ENCODE assay signal across 8 mouse cellular contexts in the genomic region with DNA sequence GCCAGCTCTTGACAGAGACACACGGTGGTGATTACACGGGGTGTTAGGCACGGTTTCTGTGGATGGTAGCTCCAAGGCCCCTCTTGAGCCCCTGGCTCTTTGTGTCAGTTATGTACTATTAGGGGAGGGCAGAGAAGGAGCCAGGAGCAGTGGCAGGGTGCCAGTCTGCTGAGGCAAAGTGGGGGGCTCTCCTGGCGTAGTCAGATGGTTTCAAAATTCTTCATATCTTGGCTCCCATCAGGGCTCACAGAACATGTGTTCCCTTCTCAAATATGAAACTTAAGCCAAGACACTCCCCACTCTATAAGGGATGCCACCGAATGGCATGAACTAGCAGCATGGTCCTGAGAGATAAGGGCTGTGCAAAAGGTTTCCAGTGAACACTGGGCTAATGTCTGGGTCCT. TPM values are rescaled to one million over a fixed set of nuclear protein-coding genes. Genes with fewer than 3 reads are reported as not detected.
A peak's percentile ranks its signal among the peaks of the same experiment; 100 is the strongest.
DNase-seq lines count a peak whose midpoint lies in the region; ATAC-seq and TF ChIP-seq lines count a peak whose summit lies in the region.

No protein-coding gene starts in this region.

- ATAC-seq in hindbrain, embryonic 13.5 days (ENCODE audit: low FRiP score), result peak; percentile 83
- no peak for ATAC-seq in hindbrain, embryonic 11.5 days (ENCODE audit: low FRiP score)
- ATAC-seq in forebrain, embryonic 16.5 days, result peak; percentile 79
- peak; percentile 95 for ATAC-seq in liver, postnatal 0 days
- ATAC-seq in kidney, embryonic 14.5 days (ENCODE audit: low FRiP score, low TSS enrichment), result no peak

- peak; percentile 97 for TF ChIP-seq EP300 in liver, postnatal 0 days (IDR thresholded peaks at IDR 0.05; ENCODE audit: low read depth)

- 43% methylated on average over 5 of the region's 5 CpGs for WGBS in hindbrain, embryonic 13.5 days
- 57% methylated on average over 5 of the region's 5 CpGs for WGBS in hindbrain, embryonic 11.5 days
- 42% methylated on average over 5 of the region's 5 CpGs for WGBS in forebrain, embryonic 16.5 days
- WGBS in liver, postnatal 0 days (ENCODE audit: insufficient replicate concordance), result 50% methylated on average over 5 of the region's 5 CpGs
- WGBS in kidney, embryonic 14.5 days, result 43% methylated on average over 5 of the region's 5 CpGs

- no peak overlapping the region for H3K4me2 ChIP-seq in hindbrain, embryonic 13.5 days
- H3K4me2 ChIP-seq in hindbrain, embryonic 11.5 days (replicated peaks; ENCODE audit: low read depth, low read length), result no peak overlapping the region
- H3K4me2 ChIP-seq in forebrain, embryonic 16.5 days (ENCODE audit: low read length), result no peak overlapping the region
- peak overlapping the region; percentile 48 for H3K4me2 ChIP-seq in liver, postnatal 0 days (ENCODE audit: low read depth, low read length)
- H3K4me2 ChIP-seq in kidney, embryonic 14.5 days (replicated peaks; ENCODE audit: low read depth, low read length), result no peak overlapping the region

- H3K9me3 ChIP-seq in hindbrain, embryonic 13.5 days, result no peaks in the 10 kb centered on the region
- H3K9me3 ChIP-seq in hindbrain, embryonic 11.5 days (ENCODE audit: control insufficient read depth, low read length), result no peaks in the 10 kb centered on the region
- H3K9me3 ChIP-seq in forebrain, embryonic 16.5 days (ENCODE audit: control insufficient read depth, low read length), result peaks cover 2% of the 10 kb centered on the region; the same call in 1 of the 2 replicates
- no peaks in the 10 kb centered on the region for H3K9me3 ChIP-seq in liver, postnatal 0 days (ENCODE audit: low read length)
- H3K9me3 ChIP-seq in kidney, embryonic 14.5 days (ENCODE audit: control insufficient read depth, low read length), result no peaks in the 10 kb centered on the region

- no peaks in the 10 kb centered on the region for H3K36me3 ChIP-seq in hindbrain, embryonic 13.5 days
- H3K36me3 ChIP-seq in hindbrain, embryonic 11.5 days (ENCODE audit: control insufficient read depth, insufficient read depth, low read length), result no peaks in the 10 kb centered on the region
- H3K36me3 ChIP-seq in forebrain, embryonic 16.5 days (ENCODE audit: control insufficient read depth, insufficient read depth), result no peaks in the 10 kb centered on the region
- H3K36me3 ChIP-seq in liver, postnatal 0 days (replicated peaks; ENCODE audit: insufficient read depth, low read length), result no peaks in the 10 kb centered on the region
- H3K36me3 ChIP-seq in kidney, embryonic 14.5 days (ENCODE audit: control insufficient read depth, insufficient read depth, low read length), result no peaks in the 10 kb centered on the region

- H3K27me3 ChIP-seq in hindbrain, embryonic 13.5 days, result peaks cover 35% of the 10 kb centered on the region
- H3K27me3 ChIP-seq in hindbrain, embryonic 11.5 days (ENCODE audit: control insufficient read depth, insufficient read depth, low read length), result no peaks in the 10 kb centered on the region
- H3K27me3 ChIP-seq in forebrain, embryonic 16.5 days (replicated peaks; ENCODE audit: control insufficient read depth, insufficient read depth, low read length), result no peaks in the 10 kb centered on the region
- no peaks in the 10 kb centered on the region for H3K27me3 ChIP-seq in liver, postnatal 0 days (ENCODE audit: insufficient read depth, low read length)
- no peaks in the 10 kb centered on the region for H3K27me3 ChIP-seq in kidney, embryonic 14.5 days (ENCODE audit: control insufficient read depth, insufficient read depth, low read length)

- H3K27ac ChIP-seq in hindbrain, embryonic 13.5 days, result no peak overlapping the region
- H3K27ac ChIP-seq in hindbrain, embryonic 11.5 days (ENCODE audit: low read depth, low read length), result no peak overlapping the region
- peak overlapping the region; percentile 62 for H3K27ac ChIP-seq in forebrain, embryonic 16.5 days (ENCODE audit: low read length)
- H3K27ac ChIP-seq in liver, postnatal 0 days (ENCODE audit: low read depth), result peak overlapping the region; percentile 82
- H3K27ac ChIP-seq in kidney, embryonic 14.5 days (ENCODE audit: low read depth, low read length), result no peak overlapping the region

- no peak for DNase-seq in hindbrain, embryonic 11.5 days (ENCODE audit: low spot score)
- peak; percentile 60 for DNase-seq in MEL-GATA-1-ER (ENCODE audit: extremely low read depth, low read depth)
- DNase-seq in liver, postnatal 0 days, result peak; percentile 70
- DNase-seq in gastrocnemius, postnatal 10 days, result no peak
- DNase-seq in thymus, postnatal 14 days, result no peak

- no peak overlapping the region for H3K4me3 ChIP-seq in hindbrain, embryonic 13.5 days
- no peak overlapping the region for H3K4me3 ChIP-seq in hindbrain, embryonic 11.5 days (ENCODE audit: low read depth, low read length)
- H3K4me3 ChIP-seq in forebrain, embryonic 16.5 days (replicated peaks; ENCODE audit: low read length), result no peak overlapping the region
- no peak overlapping the region for H3K4me3 ChIP-seq in liver, postnatal 0 days (ENCODE audit: low read depth, low read length)
- no peak overlapping the region for H3K4me3 ChIP-seq in kidney, embryonic 14.5 days (ENCODE audit: low read length)

- no peak overlapping the region for H3K9ac ChIP-seq in hindbrain, embryonic 13.5 days
- no peak overlapping the region for H3K9ac ChIP-seq in hindbrain, embryonic 11.5 days (ENCODE audit: low read depth, low read length)
- no peak overlapping the region for H3K9ac ChIP-seq in forebrain, embryonic 16.5 days (replicated peaks; ENCODE audit: low read depth, low read length)
- peak overlapping the region; percentile 38 for H3K9ac ChIP-seq in liver, postnatal 0 days (replicated peaks)
- no peak overlapping the region for H3K9ac ChIP-seq in kidney, embryonic 14.5 days (ENCODE audit: low read depth, low read length)

- no peak for TF ChIP-seq CTCF in liver, postnatal 0 days (IDR thresholded peaks at IDR 0.05; ENCODE audit: low read depth)

- H3K4me1 ChIP-seq in hindbrain, embryonic 13.5 days (replicated peaks), result peaks cover 34% of the 10 kb centered on the region
- peaks cover 3% of the 10 kb centered on the region; the same call in 1 of the 2 replicates for H3K4me1 ChIP-seq in hindbrain, embryonic 11.5 days (replicated peaks; ENCODE audit: control insufficient read depth, insufficient read depth, low read length)
- H3K4me1 ChIP-seq in forebrain, embryonic 16.5 days (replicated peaks; ENCODE audit: control insufficient read depth, insufficient read depth, low read length), result peaks cover 22% of the 10 kb centered on the region
- H3K4me1 ChIP-seq in liver, postnatal 0 days (ENCODE audit: insufficient read depth), result peaks cover 19% of the 10 kb centered on the region
- no peaks in the 10 kb centered on the region for H3K4me1 ChIP-seq in kidney, embryonic 14.5 days (ENCODE audit: control insufficient read depth, insufficient read depth, low read length)

RNA-seq across cellular contexts. Expression of a gene that starts 20.8 kb away (rescaled TPM):
- polyA plus RNA-seq in hindbrain, embryonic 13.5 days (2015; fragmentation: Nextera tagmentation; extraction: Ambion mirVana), result 12.1 and 12.2 TPM in 2 replicates
- 9.7 and 12.0 TPM in 2 replicates for polyA plus RNA-seq in hindbrain, embryonic 11.5 days (2014; fragmentation: Nextera tagmentation; extraction: Ambion mirVana)
- polyA plus RNA-seq in forebrain, embryonic 16.5 days (2015; fragmentation: Nextera tagmentation; extraction: Ambion mirVana), result 12.8 and 13.3 TPM in 2 replicates
- 6.5 and 8.2 TPM in 2 replicates for polyA plus RNA-seq in liver, postnatal 0 days (2015; fragmentation: Nextera tagmentation; extraction: Ambion mirVana)
- 7.3 and 13.0 TPM in 2 replicates for polyA plus RNA-seq in kidney, embryonic 14.5 days (2014; fragmentation: Nextera tagmentation; extraction: Ambion mirVana)
- total RNA-seq in gastrocnemius, postnatal 10 days (2021), result 10 to 100 TPM; 13.0 to 15.7 TPM

Comparison
In these comparisons a context has a peak if more than half of its experiments do, and no peak if none do; other contexts are left out.
1. ATAC-seq: peak in hindbrain, embryonic 13.5 days (single experiment), forebrain, embryonic 16.5 days (single experiment) and liver, postnatal 0 days (single experiment); none in hindbrain, embryonic 11.5 days (single experiment) and kidney, embryonic 14.5 days (single experiment).
2. H3K27ac ChIP-seq: peak in forebrain, embryonic 16.5 days (single experiment) and liver, postnatal 0 days (single experiment); none in hindbrain, embryonic 13.5 days (single experiment), hindbrain, embryonic 11.5 days (single experiment) and kidney, embryonic 14.5 days (single experiment).
3. DNase-seq: peak in MEL-GATA-1-ER (single experiment) and liver, postnatal 0 days (single experiment); none in hindbrain, embryonic 11.5 days (single experiment), gastrocnemius, postnatal 10 days (single experiment) and thymus, postnatal 14 days (single experiment).